Mouse (Mus musculus): ENCODE results near the gene Arid2. TPM values are rescaled to one million over a fixed set of nuclear protein-coding genes. Genes with fewer than 3 reads are reported as not detected.
"Not testable (repeated sequence)": the region's sequence is repeated elsewhere in the genome, so short reads cannot be mapped to it uniquely, and the experiment has no call there.

Gene Arid2
- polyA plus RNA-seq, 1 experiment from 2014 or later, result 23.9 TPM

- H3K9me3 ChIP-seq; H3K9ac ChIP-seq; ATAC-seq (ENCODE audit: low read depth); H3K36me3 ChIP-seq; H3K4me3 ChIP-seq; H3K4me2 ChIP-seq; H3K27me3 ChIP-seq; H3K27ac ChIP-seq (replicated peaks): not testable (repeated sequence)
- peaks cover 38% of the 10 kb centered on the region for H3K4me1 ChIP-seq (replicated peaks)
- 96% methylated on average over 2 of the region's 4 CpGs for WGBS
Measured at GRCm38 (mm10) chr15:96328722-96329121, 41.4 kb downstream of the Arid2 start.

DNA sequence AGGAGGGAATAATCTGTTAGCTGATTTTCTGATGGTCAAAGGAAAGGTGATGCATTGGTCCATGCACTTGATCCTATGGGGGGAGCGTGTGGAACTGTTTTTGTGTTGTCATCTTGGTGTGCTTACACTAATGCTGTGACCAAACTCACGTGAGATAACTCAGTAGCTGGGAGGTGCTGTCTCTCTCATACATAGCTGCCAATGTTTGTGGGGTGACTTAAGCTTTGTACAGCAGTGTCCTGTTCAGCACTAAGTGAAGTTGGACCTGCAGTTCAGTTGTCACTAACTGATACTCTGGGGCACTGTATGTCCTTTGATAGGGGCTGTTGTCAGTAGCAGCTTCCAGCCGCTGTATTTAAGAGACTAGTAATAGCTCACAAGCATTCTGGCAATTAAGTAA lies 43.2 kb downstream of the Arid2 start:
- WGBS, result 84% methylated on average over 3 of the region's 3 CpGs

DNA sequence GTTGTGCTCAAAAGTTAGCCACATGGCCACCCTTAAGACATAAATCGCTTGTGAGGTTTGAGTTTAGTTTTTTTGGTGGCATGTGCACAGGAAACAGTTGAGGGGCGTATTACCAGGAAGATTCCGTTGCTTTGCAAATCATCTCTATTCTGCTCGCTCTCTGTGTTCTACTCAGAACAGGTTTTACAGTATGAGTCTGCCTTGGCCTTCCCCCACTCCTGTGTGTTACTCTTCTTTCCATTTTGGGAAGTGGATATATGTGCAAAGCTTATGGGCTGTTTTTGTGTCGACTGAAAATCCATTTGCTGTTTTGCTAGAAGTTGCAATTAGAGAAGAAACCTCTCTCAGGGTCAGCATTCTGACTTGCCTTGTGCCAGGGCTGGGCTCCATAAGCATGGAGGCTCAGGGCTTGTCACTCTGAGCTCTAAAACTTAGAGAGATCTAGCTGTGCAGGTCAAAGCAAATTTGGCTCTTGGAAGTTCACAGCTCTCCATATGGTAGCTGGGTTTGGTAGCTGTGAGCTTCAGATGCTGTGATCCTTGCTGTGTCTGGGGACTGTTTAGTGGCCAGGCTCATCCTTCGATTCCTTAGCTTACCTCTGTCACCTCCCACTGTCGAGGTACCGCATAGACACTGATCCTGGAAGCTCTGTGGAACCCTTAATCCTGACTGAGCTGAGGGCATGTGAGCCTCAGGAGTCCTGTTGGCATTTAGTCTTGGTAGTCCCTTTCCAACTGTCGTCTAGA lies 45.3 kb downstream of the Arid2 start:
- Histone ChIP-seq H3K27ac (replicated peaks) (no peak overlapping the region), H3K36me3 (no peaks in the 10 kb centered on the region), H3K4me3 (no peak overlapping the region), H3K9ac (no peak overlapping the region), H3K9me3 (no peaks in the 10 kb centered on the region), H3K27me3 (no peaks in the 10 kb centered on the region), H3K4me2 (no peak overlapping the region), H3K4me1 (replicated peaks) (peaks cover 18% of the 10 kb centered on the region)
- 80% methylated on average over 9 of the region's 9 CpGs for WGBS
- ATAC-seq (ENCODE audit: low read depth), result no peak

More for the DNA sequence above, 43.2 kb downstream of the Arid2 start:
- H3K9ac ChIP-seq, result no peak overlapping the region
- no peak overlapping the region for H3K4me3 ChIP-seq
- H3K27me3 ChIP-seq, result no peaks in the 10 kb centered on the region
- H3K4me2 ChIP-seq, result no peak overlapping the region
- no peak overlapping the region for H3K27ac ChIP-seq (replicated peaks)
- ATAC-seq (ENCODE audit: low read depth), result no peak
- no peaks in the 10 kb centered on the region for H3K9me3 ChIP-seq
- H3K36me3 ChIP-seq, result no peaks in the 10 kb centered on the region; the same call in 1 of the 2 replicates
- H3K4me1 ChIP-seq (replicated peaks), result peaks cover 33% of the 10 kb centered on the region

DNA sequence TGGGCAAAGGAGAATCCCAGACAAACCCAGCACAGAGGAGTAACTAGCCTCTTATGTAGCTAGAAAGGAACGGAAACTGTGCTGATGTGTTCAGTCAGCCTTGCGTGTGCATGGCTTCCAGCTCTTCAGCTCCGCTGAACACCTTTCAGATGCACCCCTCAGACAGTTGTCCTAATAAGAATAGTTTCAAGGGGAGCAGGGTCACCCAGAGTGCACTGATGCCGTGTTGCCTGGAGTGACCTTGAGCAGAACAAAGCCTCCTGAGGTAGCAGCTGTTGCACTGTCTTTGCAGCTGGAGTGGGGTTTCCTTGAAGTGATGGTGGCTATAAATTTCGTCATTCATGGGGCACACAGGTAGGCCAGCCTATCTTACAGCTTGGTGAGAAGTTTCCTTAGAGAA lies 46.0 kb downstream of the Arid2 start:
- WGBS, result 42% methylated on average over 5 of the region's 5 CpGs
- Histone ChIP-seq H3K4me1 (replicated peaks) (peaks cover 18% of the 10 kb centered on the region), H3K36me3 (no peaks in the 10 kb centered on the region), H3K4me3 (no peak overlapping the region), H3K27ac (replicated peaks) (no peak overlapping the region), H3K27me3 (no peaks in the 10 kb centered on the region), H3K9ac (no peak overlapping the region), H3K9me3 (no peaks in the 10 kb centered on the region), H3K4me2 (no peak overlapping the region)
- ATAC-seq (ENCODE audit: low read depth), result no peak

DNA sequence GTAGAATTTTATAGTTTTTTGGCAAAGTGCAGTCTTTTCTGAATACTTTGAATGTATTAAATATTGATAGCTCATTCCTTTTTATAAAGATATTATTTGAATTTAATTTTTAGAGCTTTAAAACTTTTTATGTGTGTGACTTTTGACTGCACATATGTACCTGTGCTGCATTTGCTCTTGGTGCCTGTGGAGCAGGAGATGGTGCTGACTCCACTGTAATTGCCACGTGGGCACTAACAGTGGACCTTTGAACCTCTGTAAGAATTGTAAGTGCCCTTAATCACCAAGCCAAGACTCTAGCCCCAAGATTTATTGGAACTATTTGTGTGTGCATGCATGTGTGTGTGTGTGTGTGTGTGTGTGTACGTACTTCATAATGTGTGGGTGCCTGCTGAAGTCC lies 53.6 kb downstream of the Arid2 start:
- no peak overlapping the region for H3K27ac ChIP-seq (replicated peaks)
- WGBS, result 79% methylated on average over 2 of the region's 2 CpGs
- H3K27me3 ChIP-seq, result no peaks in the 10 kb centered on the region
- ATAC-seq (ENCODE audit: low read depth), result no peak
- no peaks in the 10 kb centered on the region for H3K9me3 ChIP-seq
- H3K4me2 ChIP-seq, result no peak overlapping the region
- no peaks in the 10 kb centered on the region for H3K36me3 ChIP-seq
- no peak overlapping the region for H3K4me3 ChIP-seq
- H3K9ac ChIP-seq, result no peak overlapping the region
- peaks cover 16% of the 10 kb centered on the region for H3K4me1 ChIP-seq (replicated peaks)

DNA sequence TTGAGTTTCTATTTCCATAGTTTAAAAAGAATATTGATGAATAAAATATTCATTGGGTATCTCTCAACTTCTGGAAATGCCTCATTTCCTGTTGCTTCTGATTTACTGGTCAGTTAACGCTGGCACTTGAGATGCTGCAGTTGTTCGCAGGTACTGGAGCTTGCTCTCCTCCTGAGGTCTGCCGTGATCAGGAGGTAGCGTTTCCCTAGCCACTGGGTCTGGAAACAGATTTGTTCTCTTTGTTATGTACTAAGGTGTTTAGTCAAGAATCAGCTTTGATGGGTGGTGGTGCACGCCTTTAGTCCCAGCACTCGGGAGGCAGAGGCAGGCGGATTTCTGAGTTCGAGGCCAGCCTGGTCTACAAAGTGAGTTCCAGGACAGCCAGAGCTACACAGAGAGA lies 54.8 kb downstream of the Arid2 start:
- H3K36me3 ChIP-seq, result no peaks in the 10 kb centered on the region
- H3K27me3 ChIP-seq, result no peaks in the 10 kb centered on the region
- ATAC-seq (ENCODE audit: low read depth), result no peak
- H3K4me2 ChIP-seq, result no peak overlapping the region
- H3K27ac ChIP-seq (replicated peaks), result no peak overlapping the region
- H3K4me3 ChIP-seq, result no peak overlapping the region
- H3K4me1 ChIP-seq (replicated peaks), result peaks cover 24% of the 10 kb centered on the region
- H3K9ac ChIP-seq, result no peak overlapping the region
- 90% methylated on average over 8 of the region's 8 CpGs for WGBS
- no peaks in the 10 kb centered on the region for H3K9me3 ChIP-seq

- Histone ChIP-seq H3K4me2 (no peak overlapping the region), H3K27me3 (no peaks in the 10 kb centered on the region), H3K4me3 (no peak overlapping the region), H3K36me3 (no peaks in the 10 kb centered on the region), H3K4me1 (replicated peaks) (peaks cover 28% of the 10 kb centered on the region), H3K9me3 (no peaks in the 10 kb centered on the region), H3K9ac (no peak overlapping the region), H3K27ac (replicated peaks) (no peak overlapping the region)
- no peak for ATAC-seq (ENCODE audit: low read depth)
- 91% methylated on average over 3 of the region's 3 CpGs for WGBS
Measured at GRCm38 (mm10) chr15:96342871-96343270, 55.6 kb downstream of the Arid2 start.

GRCm38 (mm10) chr15:96344591-96345285 lies 57.4 kb downstream of the Arid2 start:
- ATAC-seq (ENCODE audit: low read depth), result no peak
- H3K27ac ChIP-seq (replicated peaks), result no peak overlapping the region
- no peaks in the 10 kb centered on the region for H3K27me3 ChIP-seq
- no peak overlapping the region for H3K4me2 ChIP-seq
- H3K9ac ChIP-seq, result no peak overlapping the region
- 65% methylated on average over 5 of the region's 7 CpGs for WGBS
- H3K4me1 ChIP-seq (replicated peaks), result peaks cover 28% of the 10 kb centered on the region
- H3K36me3 ChIP-seq, result no peaks in the 10 kb centered on the region
- no peak overlapping the region for H3K4me3 ChIP-seq
- no peaks in the 10 kb centered on the region for H3K9me3 ChIP-seq

DNA sequence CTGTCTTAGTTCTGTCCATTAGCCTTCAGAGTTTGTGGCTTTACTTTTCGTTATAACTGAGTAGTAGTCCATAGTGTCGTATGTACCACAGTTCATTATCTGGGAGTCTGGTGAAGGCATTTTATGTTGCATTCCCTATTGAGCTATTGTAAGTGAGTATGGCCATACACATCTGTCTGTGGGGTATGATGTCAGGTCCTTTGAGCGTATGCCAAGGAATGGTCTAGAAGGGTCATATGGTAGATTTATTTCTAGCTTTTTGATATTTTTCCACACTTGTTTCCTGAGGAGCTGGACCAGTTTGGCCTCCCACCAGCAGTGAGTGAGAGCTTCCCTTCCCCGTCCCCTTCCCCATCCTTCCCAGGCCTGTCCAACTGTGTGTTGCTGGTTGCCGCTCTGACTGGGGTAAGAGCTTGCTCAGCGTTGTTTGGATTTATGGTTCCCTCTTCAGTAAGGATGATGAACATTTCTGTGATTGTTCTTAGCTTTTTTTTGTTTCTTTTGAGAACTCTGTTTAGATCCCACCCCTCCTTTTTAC lies 58.1 kb downstream of the Arid2 start:
- Histone ChIP-seq H3K27ac (replicated peaks) (no peak overlapping the region), H3K4me1 (replicated peaks) (peaks cover 28% of the 10 kb centered on the region), H3K27me3 (no peaks in the 10 kb centered on the region), H3K4me3 (no peak overlapping the region), H3K9me3 (no peaks in the 10 kb centered on the region), H3K36me3 (peaks cover 4% of the 10 kb centered on the region), H3K4me2 (no peak overlapping the region), H3K9ac (no peak overlapping the region)
- 59% methylated on average over 6 of the region's 6 CpGs for WGBS
- ATAC-seq (ENCODE audit: low read depth), result no peak

GRCm38 (mm10) chr15:96351432-96351831 lies 64.1 kb downstream of the Arid2 start:
- H3K36me3 ChIP-seq, result peaks cover 42% of the 10 kb centered on the region
- ATAC-seq (ENCODE audit: low read depth), result no peak
- H3K4me2 ChIP-seq, result no peak overlapping the region
- peaks cover 8% of the 10 kb centered on the region for H3K4me1 ChIP-seq (replicated peaks)
- WGBS, result 89% methylated on average over 9 of the region's 9 CpGs
- H3K4me3 ChIP-seq, result no peak overlapping the region
- H3K27me3 ChIP-seq, result no peaks in the 10 kb centered on the region
- no peak overlapping the region for H3K27ac ChIP-seq (replicated peaks)
- no peaks in the 10 kb centered on the region for H3K9me3 ChIP-seq
- H3K9ac ChIP-seq, result no peak overlapping the region

- Histone ChIP-seq H3K4me2 (no peak overlapping the region), H3K4me3 (no peak overlapping the region), H3K27ac (replicated peaks) (no peak overlapping the region), H3K36me3 (peaks cover 52% of the 10 kb centered on the region), H3K4me1 (replicated peaks) (no peaks in the 10 kb centered on the region), H3K9ac (no peak overlapping the region), H3K9me3 (no peaks in the 10 kb centered on the region), H3K27me3 (no peaks in the 10 kb centered on the region)
- ATAC-seq (ENCODE audit: low read depth), result no peak
- 95% methylated on average over 6 of the region's 6 CpGs for WGBS
Measured at GRCm38 (mm10) chr15:96358871-96359270, 71.6 kb downstream of the Arid2 start.

DNA sequence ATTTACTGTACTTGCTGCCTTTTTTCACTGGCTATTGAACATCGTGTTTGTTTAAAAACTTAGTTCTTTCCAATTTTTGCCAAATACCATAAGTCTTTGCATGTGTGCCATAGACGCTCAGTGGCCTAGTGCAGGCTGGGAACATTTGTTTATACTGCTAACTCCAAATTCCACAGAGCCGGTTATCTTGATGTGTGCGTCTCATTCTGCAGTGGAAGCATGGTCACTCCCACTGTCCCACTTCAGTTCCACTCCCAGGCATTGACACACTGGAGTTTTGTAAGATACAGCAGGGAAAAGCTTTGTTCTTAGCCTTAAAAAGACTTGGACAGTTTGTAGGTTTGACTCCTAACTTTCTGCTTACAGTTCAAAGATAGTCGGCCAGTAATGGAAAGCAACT lies 73.3 kb downstream of the Arid2 start:
- Histone ChIP-seq H3K36me3 (peaks cover 63% of the 10 kb centered on the region), H3K4me2 (no peak overlapping the region), H3K4me3 (no peak overlapping the region), H3K27me3 (no peaks in the 10 kb centered on the region), H3K27ac (replicated peaks) (no peak overlapping the region), H3K4me1 (replicated peaks) (no peaks in the 10 kb centered on the region), H3K9ac (no peak overlapping the region), H3K9me3 (no peaks in the 10 kb centered on the region)
- 94% methylated on average over 5 of the region's 5 CpGs for WGBS
- ATAC-seq (ENCODE audit: low read depth), result no peak
